Mouse (Mus musculus): Measurements from ENCODE around the gene Slc7a6os. TPM values are rescaled to one million over a fixed set of nuclear protein-coding genes. Genes with fewer than 3 reads are reported as not detected.

Gene Slc7a6os
- polyA plus RNA-seq, 1 experiment from 2014 or later = 36.2 TPM

Other genes with a start within 250 kb of the Slc7a6os start
- 7.5 and 9.1 TPM in 2 replicates for gene Slc12a4, start 244.8 kb downstream of the Slc7a6os start, polyA plus RNA-seq (2015; fragmentation: Nextera tagmentation; extraction: Ambion mirVana)
- gene Dpep3, start 231.5 kb downstream of the Slc7a6os start, polyA plus RNA-seq (2015; fragmentation: Nextera tagmentation; extraction: Ambion mirVana) = not detected in 2 replicates
- 29.0 and 30.8 TPM in 2 replicates for gene Dus2, start 219.6 kb downstream of the Slc7a6os start, polyA plus RNA-seq (2015; fragmentation: Nextera tagmentation; extraction: Ambion mirVana)
- gene Dpep2nb, start 205.0 kb downstream of the Slc7a6os start, polyA plus RNA-seq (2015; fragmentation: Nextera tagmentation; extraction: Ambion mirVana) = 0.21 and 0.26 TPM in 2 replicates
- gene Ddx28, start 199.1 kb downstream of the Slc7a6os start, polyA plus RNA-seq (2015; fragmentation: Nextera tagmentation; extraction: Ambion mirVana) = 22.9 and 23.8 TPM in 2 replicates
- 3.7 and 3.8 TPM in 2 replicates for gene Nfatc3, start 152.1 kb downstream of the Slc7a6os start, polyA plus RNA-seq (2015; fragmentation: Nextera tagmentation; extraction: Ambion mirVana)
- 0.37 and 0.38 TPM in 2 replicates for gene Esrp2, start 74.0 kb downstream of the Slc7a6os start, polyA plus RNA-seq (2015; fragmentation: Nextera tagmentation; extraction: Ambion mirVana)
- gene Pla2g15, start 60.5 kb downstream of the Slc7a6os start, polyA plus RNA-seq (2015; fragmentation: Nextera tagmentation; extraction: Ambion mirVana) = 23.3 and 24.3 TPM in 2 replicates
- 62.7 and 65.0 TPM in 2 replicates for gene Slc7a6, start 42.1 kb downstream of the Slc7a6os start, polyA plus RNA-seq (2015; fragmentation: Nextera tagmentation; extraction: Ambion mirVana)
- 63.4 and 64.4 TPM in 2 replicates for gene Prmt7, start within 50 bp of the Slc7a6os start, polyA plus RNA-seq (2015; fragmentation: Nextera tagmentation; extraction: Ambion mirVana)
- gene Smpd3, start 127.1 kb upstream of the Slc7a6os start, polyA plus RNA-seq (2015; fragmentation: Nextera tagmentation; extraction: Ambion mirVana) = 60.0 and 65.7 TPM in 2 replicates
- gene Zfp90, start 204.4 kb upstream of the Slc7a6os start, polyA plus RNA-seq (2015; fragmentation: Nextera tagmentation; extraction: Ambion mirVana) = 47.1 and 48.3 TPM in 2 replicates